Mouse (Mus musculus): ENCODE results near the gene Supt6.

DNA sequence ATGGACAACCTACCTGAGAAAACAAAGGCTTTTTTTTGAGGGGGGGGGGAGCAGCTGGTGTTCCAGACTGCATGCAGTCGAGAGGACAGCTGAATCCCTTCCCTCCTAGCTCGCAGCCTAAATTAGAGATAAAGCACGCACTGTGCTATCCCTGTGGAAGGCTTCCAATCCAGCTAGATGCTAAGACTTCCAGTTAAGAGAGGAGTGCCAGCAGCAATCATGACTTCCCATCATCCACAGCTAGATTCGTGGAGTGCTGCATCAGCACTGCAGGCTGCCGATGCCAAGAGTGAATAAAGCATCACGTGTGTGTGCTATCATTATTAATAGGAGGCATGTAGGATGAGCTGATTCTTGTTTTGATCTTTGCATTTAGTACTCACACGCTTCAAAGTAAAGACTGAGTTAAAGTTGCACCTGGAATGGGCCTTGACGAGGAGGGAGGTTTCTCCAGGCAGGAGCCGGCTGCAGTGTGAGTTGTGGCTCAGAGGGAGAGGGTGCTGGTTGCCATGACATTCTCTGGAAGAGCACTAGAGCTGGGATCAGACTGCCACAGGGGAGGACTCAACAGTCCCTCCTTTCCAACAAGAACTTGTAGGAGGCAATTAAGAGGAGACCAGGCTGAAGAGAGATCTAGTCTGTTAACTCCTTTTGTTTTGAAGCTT lies 5.5 kb downstream of the Supt6 start:
- TF ChIP-seq CTCF (IDR thresholded peaks at IDR 0.05; ENCODE audit: low read depth), result no peak
- no peak for TF ChIP-seq EP300 (optimal IDR thresholded peaks at IDR 0.05)
